In the genomic region with DNA sequence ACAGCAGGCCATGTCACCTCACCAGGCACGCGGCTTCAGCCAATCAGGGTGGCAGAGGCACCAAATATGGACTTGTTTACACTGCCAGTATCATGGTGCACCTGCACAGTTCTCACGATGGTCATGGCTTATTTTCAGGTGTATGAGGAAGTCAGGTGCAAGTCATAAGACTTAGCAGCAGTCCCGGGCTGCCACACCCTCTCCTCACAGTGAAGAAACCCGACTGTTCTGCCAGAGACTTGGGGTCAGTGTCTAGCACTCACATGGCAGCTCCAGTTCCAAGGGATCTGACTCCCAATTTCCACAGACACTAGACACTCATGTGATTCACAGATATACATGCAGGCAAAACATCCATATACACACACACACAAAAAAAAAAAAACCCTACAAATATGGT, we compare ENCODE assay signal across 29 mouse cellular contexts. TPM values are rescaled to one million over a fixed set of nuclear protein-coding genes. Genes with fewer than 3 reads are reported as not detected.
DNase-seq lines count a peak whose midpoint lies in the region; ATAC-seq and TF ChIP-seq lines count a peak whose summit lies in the region.
"Had no signal": no experiment of that assay in that cellular context is flagged by ENCODE, and none has a peak within 500 bp of the region (broad histone marks: within the 10 kb centered on the region; RNA-seq: fewer than 3 reads in every experiment).

No protein-coding gene starts in this region.

- TF ChIP-seq CTCF in intestine, postnatal 0 days (IDR thresholded peaks at IDR 0.05; ENCODE audit: low read depth) = no peak

- no peaks in the 10 kb centered on the region for H3K36me3 ChIP-seq in embryonic facial prominence, embryonic 15.5 days
- no peaks in the 10 kb centered on the region for H3K36me3 ChIP-seq in intestine, postnatal 0 days (ENCODE audit: control insufficient read depth, insufficient read depth)
- H3K36me3 ChIP-seq: embryonic facial prominence, embryonic 12.5 days; hindbrain, embryonic 10.5 days; hindbrain, embryonic 13.5 days had no signal

- 0 out of 2 replicates have a peak overlapping the region, but pooled peaks have one; percentile 24 for H3K27ac ChIP-seq in embryonic facial prominence, embryonic 15.5 days (replicated peaks)
- no peak overlapping the region for H3K27ac ChIP-seq in intestine, postnatal 0 days (ENCODE audit: low read depth, low read length)
- H3K27ac ChIP-seq: embryonic facial prominence, embryonic 12.5 days; gastrocnemius, adult 2 months; hindbrain, embryonic 10.5 days; hindbrain, embryonic 13.5 days had no signal

- H3K27me3 ChIP-seq in embryonic facial prominence, embryonic 15.5 days = no peaks in the 10 kb centered on the region
- no peaks in the 10 kb centered on the region for H3K27me3 ChIP-seq in intestine, postnatal 0 days (replicated peaks; ENCODE audit: control insufficient read depth, insufficient read depth, low read length)
- H3K27me3 ChIP-seq: embryonic facial prominence, embryonic 12.5 days; hindbrain, embryonic 13.5 days had no signal

- H3K9ac ChIP-seq in embryonic facial prominence, embryonic 15.5 days = no peak overlapping the region
- no peak overlapping the region for H3K9ac ChIP-seq in intestine, postnatal 0 days (ENCODE audit: low read depth, low read length)
- H3K9ac ChIP-seq: embryonic facial prominence, embryonic 12.5 days; forebrain, postnatal 0 days; hindbrain, embryonic 13.5 days had no signal

- H3K4me1 ChIP-seq in embryonic facial prominence, embryonic 15.5 days = peaks cover 27% of the 10 kb centered on the region
- H3K4me1 ChIP-seq in intestine, postnatal 0 days (replicated peaks; ENCODE audit: control insufficient read depth, insufficient read depth, low read length) = no peaks in the 10 kb centered on the region

- no peak overlapping the region for H3K4me2 ChIP-seq in embryonic facial prominence, embryonic 15.5 days (replicated peaks)
- H3K4me2 ChIP-seq in intestine, postnatal 0 days (replicated peaks; ENCODE audit: low read depth) = no peak overlapping the region
- H3K4me2 ChIP-seq: embryonic facial prominence, embryonic 12.5 days; heart, embryonic 11.5 days; hindbrain, embryonic 13.5 days had no signal

- no peak for ATAC-seq in embryonic facial prominence, embryonic 15.5 days (ENCODE audit: insufficient number of reproducible peaks, low FRiP score, low TSS enrichment, low read depth)
- ATAC-seq in intestine, postnatal 0 days = peak; percentile 57
- ATAC-seq: activated CD4-positive, CD25-positive, alpha-beta regulatory T cell, adult 4 months; forebrain, embryonic 14.5 days; forebrain, postnatal 0 days; hindbrain, embryonic 16.5 days had no signal

- no peak overlapping the region for H3K4me3 ChIP-seq in embryonic facial prominence, embryonic 15.5 days (replicated peaks)
- H3K4me3 ChIP-seq in intestine, postnatal 0 days (ENCODE audit: low read depth, low read length) = no peak overlapping the region
- H3K4me3 ChIP-seq: embryonic facial prominence, embryonic 12.5 days; gastrocnemius, adult 2 months; hindbrain, embryonic 10.5 days; hindbrain, embryonic 13.5 days had no signal

- no peaks in the 10 kb centered on the region for H3K9me3 ChIP-seq in embryonic facial prominence, embryonic 15.5 days (replicated peaks)
- no peaks in the 10 kb centered on the region for H3K9me3 ChIP-seq in intestine, postnatal 0 days (ENCODE audit: control insufficient read depth)
- H3K9me3 ChIP-seq: embryonic facial prominence, embryonic 12.5 days; hindbrain, embryonic 10.5 days; hindbrain, embryonic 13.5 days had no signal

- 71% methylated on average over 5 of the region's 5 CpGs for WGBS in embryonic facial prominence, embryonic 15.5 days
- 51% methylated on average over 5 of the region's 5 CpGs for WGBS in intestine, postnatal 0 days

- peak; percentile 13 for DNase-seq in heart, adult 11 months
- DNase-seq in heart, postnatal 4 days = no peak
- peak; percentile 25 for DNase-seq in T-cell, adult 2 months (ENCODE audit: low spot score)
- no peak for DNase-seq in spleen, postnatal 14 days (ENCODE audit: low spot score in 2 of 2)
- no peak for DNase-seq in right cerebral cortex, postnatal 10 days (ENCODE audit: low spot score in 2 of 2)
- DNase-seq: adrenal gland, postnatal 10 days; adrenal gland, postnatal 36 days; B cell, adult 2 months; cerebellum, adult 18-20 months; cerebellum, adult 9-10 months; cerebellum, postnatal 14 days; forebrain, postnatal 0 days; gastrocnemius, adult 2 months; gastrocnemius, postnatal 14 days; heart, adult 18-20 months; kidney, adult 11 months had no signal

RNA-seq across cellular contexts. Expression of gene Dapl1, which starts 18.1 kb away (rescaled TPM):
- total RNA-seq in heart, postnatal 4 days (2021) = not detected
- polyA plus RNA-seq in embryonic facial prominence, embryonic 15.5 days (2015; fragmentation: Nextera tagmentation; extraction: Ambion mirVana) = 31.0 and 33.3 TPM in 2 replicates
- polyA plus RNA-seq in intestine, postnatal 0 days (2015; fragmentation: Nextera tagmentation; extraction: Ambion mirVana) = 2.0 and 3.0 TPM in 2 replicates
- total RNA-seq: adrenal gland, adult 18-20 months; adrenal gland, postnatal 36 days; gastrocnemius, adult 2 months; gastrocnemius, postnatal 14 days; gastrocnemius, postnatal 4 days; heart, postnatal 25 days; MEL had no signal
- polyA plus RNA-seq: hindbrain, embryonic 13.5 days had no signal

Comparison
In these comparisons a context has a peak if more than half of its experiments do, and no peak if none do; other contexts are left out.
1. DNase-seq: peak in heart, adult 11 months (single experiment) and T-cell, adult 2 months (single experiment); none in heart, postnatal 4 days (single experiment), spleen, postnatal 14 days (0 of 2) and right cerebral cortex, postnatal 10 days (0 of 2).